Mouse (Mus musculus): ENCODE data around the gene Klhl23. TPM values are rescaled to one million over a fixed set of nuclear protein-coding genes. Genes with fewer than 3 reads are reported as not detected.
"Not testable (repeated sequence)": the region's sequence is repeated elsewhere in the genome, so short reads cannot be mapped to it uniquely, and the experiment has no call there.

Gene Klhl23
- 42.8 and 47.3 TPM in 2 replicates for polyA plus RNA-seq (2015; fragmentation: Nextera tagmentation; extraction: Ambion mirVana)

- Histone ChIP-seq H3K4me2 (peak within 1 kb of the TSS; percentile 85), H3K27ac (replicated peaks) (peak within 1 kb of the TSS; percentile 98), H3K27me3 (replicated peaks) (no peaks in the 10 kb centered on the region), H3K36me3 (peaks cover 19% of the 10 kb centered on the region), H3K4me3 (peak within 1 kb of the TSS; percentile 88), H3K9ac (peak within 1 kb of the TSS; percentile 98), H3K4me1 (peaks cover 45% of the 10 kb centered on the region), H3K9me3 (no peaks in the 10 kb centered on the region)
- 2% methylated on average over 8 of the region's 8 CpGs for WGBS
- ATAC-seq (ENCODE audit: extremely low read depth, insufficient number of reproducible peaks, low FRiP score, low TSS enrichment), result no peak
Measured at GRCm38 (mm10) chr2:69821711-69822110, at the start of gene Klhl23. Gene Klhl23 (plus strand): TSS chr2:69821944.

GRCm38 (mm10) chr2:69773331-69773730 is 48.4 kb upstream of the Klhl23 start:
- no peak overlapping the region for H3K4me3 ChIP-seq
- H3K9ac ChIP-seq, result no peak overlapping the region
- H3K4me2 ChIP-seq, result no peak overlapping the region
- no peak overlapping the region for H3K27ac ChIP-seq (replicated peaks)
- H3K9me3 ChIP-seq, result no peaks in the 10 kb centered on the region
- H3K27me3 ChIP-seq (replicated peaks), result no peaks in the 10 kb centered on the region
- peaks cover 9% of the 10 kb centered on the region for H3K36me3 ChIP-seq
- no peak for ATAC-seq (ENCODE audit: extremely low read depth, insufficient number of reproducible peaks, low FRiP score, low TSS enrichment)
- WGBS, result 85% methylated on average over 3 of the region's 3 CpGs
- no peaks in the 10 kb centered on the region for H3K4me1 ChIP-seq

GRCm38 (mm10) chr2:69777985-69778835 is 43.5 kb upstream of the Klhl23 start:
- no peak overlapping the region for H3K4me2 ChIP-seq
- no peak overlapping the region for H3K27ac ChIP-seq (replicated peaks)
- WGBS, result 53% methylated on average over 7 of the region's 7 CpGs
- no peak overlapping the region for H3K9ac ChIP-seq
- peaks cover 13% of the 10 kb centered on the region for H3K36me3 ChIP-seq
- no peaks in the 10 kb centered on the region for H3K9me3 ChIP-seq
- no peak for ATAC-seq (ENCODE audit: extremely low read depth, insufficient number of reproducible peaks, low FRiP score, low TSS enrichment)
- no peaks in the 10 kb centered on the region for H3K27me3 ChIP-seq (replicated peaks)
- no peak overlapping the region for H3K4me3 ChIP-seq
- H3K4me1 ChIP-seq, result no peaks in the 10 kb centered on the region

- no peak overlapping the region for H3K9ac ChIP-seq
- ATAC-seq (ENCODE audit: extremely low read depth, insufficient number of reproducible peaks, low FRiP score, low TSS enrichment), result no peak
- H3K4me3 ChIP-seq, result no peak overlapping the region
- no peaks in the 10 kb centered on the region for H3K4me1 ChIP-seq
- WGBS, result 47% methylated on average over 5 of the region's 5 CpGs
- peaks cover 11% of the 10 kb centered on the region for H3K36me3 ChIP-seq
- no peak overlapping the region for H3K27ac ChIP-seq (replicated peaks)
- no peak overlapping the region for H3K4me2 ChIP-seq
- no peaks in the 10 kb centered on the region for H3K9me3 ChIP-seq
- no peaks in the 10 kb centered on the region for H3K27me3 ChIP-seq (replicated peaks)
Measured at GRCm38 (mm10) chr2:69778836-69779177, 42.9 kb upstream of the Klhl23 start.

GRCm38 (mm10) chr2:69788974-69789373 is 32.8 kb upstream of the Klhl23 start:
- WGBS, result 26% methylated on average over 9 of the region's 9 CpGs
- ATAC-seq (ENCODE audit: extremely low read depth, insufficient number of reproducible peaks, low FRiP score, low TSS enrichment), result no peak
- H3K4me3 ChIP-seq, result peak overlapping the region; percentile 72
- peak overlapping the region; percentile 85 for H3K9ac ChIP-seq
- peaks cover 3% of the 10 kb centered on the region; the same call in 1 of the 2 replicates for H3K4me1 ChIP-seq
- peak overlapping the region; percentile 86 for H3K27ac ChIP-seq (replicated peaks)
- no peaks in the 10 kb centered on the region for H3K9me3 ChIP-seq
- no peaks in the 10 kb centered on the region for H3K27me3 ChIP-seq (replicated peaks)
- peaks cover 22% of the 10 kb centered on the region for H3K36me3 ChIP-seq
- H3K4me2 ChIP-seq, result peak overlapping the region; percentile 93

GRCm38 (mm10) chr2:69789429-69790069 is 32.2 kb upstream of the Klhl23 start, which contains the start of the genes Ccdc173 and Phospho2:
Gene Ccdc173 (minus strand): TSS chr2:69789575.
Gene Phospho2 (plus strand): TSS chr2:69789623.
- peaks cover 3% of the 10 kb centered on the region; the same call in 1 of the 2 replicates for H3K4me1 ChIP-seq
- H3K4me3 ChIP-seq, result peak within 1 kb of the TSS; percentile 72
- H3K27ac ChIP-seq (replicated peaks), result peak within 1 kb of the TSS; percentile 86
- 2% methylated on average over 48 of the region's 48 CpGs for WGBS
- no peaks in the 10 kb centered on the region for H3K9me3 ChIP-seq
- H3K9ac ChIP-seq, result peak within 1 kb of the TSS; percentile 88
- peak within 1 kb of the TSS; percentile 93 for H3K4me2 ChIP-seq
- H3K27me3 ChIP-seq (replicated peaks), result no peaks in the 10 kb centered on the region
- H3K36me3 ChIP-seq, result peaks cover 25% of the 10 kb centered on the region
- peak; percentile 89 for ATAC-seq (ENCODE audit: extremely low read depth, insufficient number of reproducible peaks, low FRiP score, low TSS enrichment)

GRCm38 (mm10) chr2:69790285-69790684 is 31.5 kb upstream of the Klhl23 start:
- Histone ChIP-seq H3K27me3 (replicated peaks) (no peaks in the 10 kb centered on the region), H3K27ac (replicated peaks) (0 out of 2 replicates have a peak overlapping the region, but pooled peaks have one; percentile 86), H3K9ac (peak overlapping the region; percentile 88), H3K4me3 (peak overlapping the region; percentile 72), H3K4me1 (peaks cover 3% of the 10 kb centered on the region; the same call in 1 of the 2 replicates), H3K9me3 (no peaks in the 10 kb centered on the region), H3K4me2 (peak overlapping the region; percentile 93), H3K36me3 (peaks cover 32% of the 10 kb centered on the region)
- WGBS, result 5% methylated on average over 10 of the region's 10 CpGs
- peak; percentile 37; the same call in 1 of the 2 replicates for ATAC-seq (ENCODE audit: extremely low read depth, insufficient number of reproducible peaks, low FRiP score, low TSS enrichment)

GRCm38 (mm10) chr2:69790722-69791121 is 31.0 kb upstream of the Klhl23 start:
- H3K27ac ChIP-seq (replicated peaks), result no peak overlapping the region
- peak overlapping the region; percentile 72 for H3K4me3 ChIP-seq
- H3K4me1 ChIP-seq, result peaks cover 3% of the 10 kb centered on the region; the same call in 1 of the 2 replicates
- no peak for ATAC-seq (ENCODE audit: extremely low read depth, insufficient number of reproducible peaks, low FRiP score, low TSS enrichment)
- no peaks in the 10 kb centered on the region for H3K27me3 ChIP-seq (replicated peaks)
- H3K9ac ChIP-seq, result no peak overlapping the region
- H3K9me3 ChIP-seq, result no peaks in the 10 kb centered on the region
- H3K4me2 ChIP-seq, result peak overlapping the region; percentile 93
- peaks cover 37% of the 10 kb centered on the region for H3K36me3 ChIP-seq
- 69% methylated on average over 4 of the region's 4 CpGs for WGBS

DNA sequence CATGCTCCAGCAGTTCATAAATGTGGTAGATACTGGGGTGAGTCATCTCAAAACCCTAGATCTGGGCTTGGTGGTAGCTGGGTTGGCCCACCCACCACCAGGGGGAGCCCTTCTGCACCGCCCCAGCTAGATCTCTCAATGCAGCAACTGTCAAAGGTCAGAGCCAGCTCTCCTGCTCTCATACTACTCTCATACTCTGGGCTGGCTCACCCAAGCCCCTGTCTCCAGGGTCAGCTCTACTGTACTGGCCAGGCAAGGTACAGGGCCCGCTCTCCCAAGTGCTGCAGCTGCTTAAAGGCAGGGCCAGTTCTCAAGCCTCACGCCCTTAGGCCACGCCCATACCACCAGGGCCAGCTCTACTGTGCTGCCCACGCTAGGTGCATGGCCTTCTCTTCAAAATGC is 18.8 kb upstream of the Klhl23 start:
- 37% methylated on average over 5 of the region's 5 CpGs for WGBS
- peak overlapping the region; percentile 13; the same call in 1 of the 2 replicates for H3K4me3 ChIP-seq

DNA sequence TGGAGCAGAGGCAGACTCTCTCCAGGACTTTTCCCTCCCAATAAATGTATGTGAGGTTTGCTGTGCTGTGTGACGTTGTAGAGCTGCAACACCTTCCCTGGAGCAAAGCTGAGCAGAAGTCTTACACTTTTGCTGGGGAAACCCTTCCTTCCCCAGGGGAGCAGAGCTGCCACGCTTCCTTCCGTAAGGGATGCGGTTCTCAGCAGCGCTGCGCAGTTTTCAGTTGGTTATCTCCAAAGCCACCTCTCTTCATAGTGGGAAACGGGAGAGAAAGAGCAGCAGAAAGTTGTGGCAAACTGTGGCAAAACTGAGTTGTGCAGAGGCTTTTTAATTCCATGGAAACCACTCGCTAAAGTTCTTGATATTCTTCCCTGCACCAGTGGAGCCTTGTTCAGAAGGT is 18.0 kb upstream of the Klhl23 start:
- no peak overlapping the region for H3K4me3 ChIP-seq
- no peak overlapping the region for H3K9ac ChIP-seq
- H3K27ac ChIP-seq (replicated peaks), result no peak overlapping the region
- ATAC-seq (ENCODE audit: extremely low read depth, insufficient number of reproducible peaks, low FRiP score, low TSS enrichment), result no peak
- H3K9me3 ChIP-seq, result no peaks in the 10 kb centered on the region
- H3K4me1 ChIP-seq, result no peaks in the 10 kb centered on the region
- H3K27me3 ChIP-seq (replicated peaks), result no peaks in the 10 kb centered on the region
- no peaks in the 10 kb centered on the region for H3K36me3 ChIP-seq
- peak overlapping the region; percentile 26; the same call in 1 of the 2 replicates for H3K4me2 ChIP-seq
- WGBS, result 42% methylated on average over 8 of the region's 8 CpGs

More for the DNA sequence above, 18.8 kb upstream of the Klhl23 start:
- peaks cover 1% of the 10 kb centered on the region for H3K36me3 ChIP-seq
- no peaks in the 10 kb centered on the region for H3K27me3 ChIP-seq (replicated peaks)
- H3K9ac ChIP-seq, result no peak overlapping the region
- H3K4me1 ChIP-seq, result no peaks in the 10 kb centered on the region
- H3K9me3 ChIP-seq, result no peaks in the 10 kb centered on the region
- ATAC-seq (ENCODE audit: extremely low read depth, insufficient number of reproducible peaks, low FRiP score, low TSS enrichment), result peak; percentile 73
- peak overlapping the region; percentile 26 for H3K4me2 ChIP-seq
- no peak overlapping the region for H3K27ac ChIP-seq (replicated peaks)

DNA sequence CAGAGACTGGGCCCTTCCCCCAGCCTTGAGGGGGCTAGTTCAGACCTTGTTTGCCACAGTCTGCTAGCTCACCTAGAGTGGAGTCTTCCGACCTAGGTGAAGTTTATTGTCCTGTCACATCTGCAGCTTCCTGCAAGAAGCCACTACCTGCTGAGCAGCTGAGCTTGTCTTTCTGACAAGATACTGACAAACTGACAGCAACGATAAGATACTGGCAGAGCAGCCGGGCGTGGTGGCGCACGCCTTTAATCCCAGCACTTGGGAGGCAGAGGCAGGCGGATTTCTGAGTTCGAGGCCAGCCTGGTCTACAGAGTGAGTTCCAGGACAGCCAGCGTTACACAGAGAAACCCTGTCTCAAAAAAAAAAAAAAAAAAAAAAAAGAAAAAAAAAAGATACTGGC is 17.1 kb upstream of the Klhl23 start:
- not testable (repeated sequence) for H3K27ac ChIP-seq (replicated peaks); H3K27me3 ChIP-seq (replicated peaks); H3K4me3 ChIP-seq; H3K36me3 ChIP-seq; ATAC-seq (ENCODE audit: extremely low read depth, insufficient number of reproducible peaks, low FRiP score, low TSS enrichment); H3K4me2 ChIP-seq; H3K4me1 ChIP-seq; H3K9ac ChIP-seq; H3K9me3 ChIP-seq
- WGBS, result 72% methylated on average over 9 of the region's 9 CpGs

All from heart, embryonic 13.5 days (tissue).